Mouse (Mus musculus) adrenal gland, postnatal 36 days (tissue): Measurements from ENCODE around the gene Hexim2. TPM values are rescaled to one million over a fixed set of nuclear protein-coding genes. Genes with fewer than 3 reads are reported as not detected.
A peak's percentile ranks its signal among the peaks of the same experiment; 100 is the strongest.

Experiments
- DNase-seq, 2 experiments: peaks; one replicate each; pipeline ENCODE4 v3.0.0; 2021; ENCODE audit warnings: mixed read lengths in 1 of 2
- total RNA-seq, 2 experiments: library from RNA; stranded (reverse); gene quantifications; 2 replicates each; pipeline ENCODE4 v1.2.3; 2021

The Hexim2 gene
- total RNA-seq, 2 experiments from 2014 or later, result 3.5 to 5.9 TPM

DNA sequence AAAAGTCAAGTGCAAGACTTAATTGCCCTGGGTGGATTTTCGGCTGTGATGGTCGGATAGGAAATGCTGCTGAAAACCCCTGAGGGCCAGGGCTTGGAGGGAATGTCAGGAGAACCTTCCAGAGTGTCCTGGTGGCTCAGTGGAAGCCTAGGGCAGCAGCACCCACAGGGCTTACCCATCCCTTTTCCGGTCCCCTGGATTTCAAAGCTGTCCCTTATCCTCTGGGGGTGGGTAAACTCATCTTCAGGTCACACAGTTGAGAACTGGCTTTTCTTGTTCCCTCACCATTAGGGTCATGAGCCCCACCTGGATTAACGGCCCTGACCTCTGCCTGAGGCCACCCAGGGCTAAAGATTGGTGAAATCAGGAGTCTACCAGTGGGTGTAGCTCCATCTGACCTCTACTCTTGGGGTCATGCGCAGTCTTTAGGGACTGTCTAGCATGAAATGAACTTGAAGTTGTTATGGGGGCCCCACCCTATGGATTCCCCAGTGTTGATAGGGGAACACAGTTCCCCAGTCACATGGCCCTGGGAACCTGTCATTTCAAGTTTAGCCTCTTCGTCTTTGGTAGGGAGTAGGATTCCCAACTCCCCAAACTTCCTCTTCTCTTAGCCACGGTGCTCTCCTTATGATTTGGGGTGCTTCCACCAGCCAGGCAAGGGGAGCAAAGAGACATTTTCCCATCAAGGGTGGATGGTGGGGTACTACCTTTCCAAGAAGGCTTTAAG, 41.0 kb downstream of the Hexim2 start:
- DNase-seq, result no peak

DNA sequence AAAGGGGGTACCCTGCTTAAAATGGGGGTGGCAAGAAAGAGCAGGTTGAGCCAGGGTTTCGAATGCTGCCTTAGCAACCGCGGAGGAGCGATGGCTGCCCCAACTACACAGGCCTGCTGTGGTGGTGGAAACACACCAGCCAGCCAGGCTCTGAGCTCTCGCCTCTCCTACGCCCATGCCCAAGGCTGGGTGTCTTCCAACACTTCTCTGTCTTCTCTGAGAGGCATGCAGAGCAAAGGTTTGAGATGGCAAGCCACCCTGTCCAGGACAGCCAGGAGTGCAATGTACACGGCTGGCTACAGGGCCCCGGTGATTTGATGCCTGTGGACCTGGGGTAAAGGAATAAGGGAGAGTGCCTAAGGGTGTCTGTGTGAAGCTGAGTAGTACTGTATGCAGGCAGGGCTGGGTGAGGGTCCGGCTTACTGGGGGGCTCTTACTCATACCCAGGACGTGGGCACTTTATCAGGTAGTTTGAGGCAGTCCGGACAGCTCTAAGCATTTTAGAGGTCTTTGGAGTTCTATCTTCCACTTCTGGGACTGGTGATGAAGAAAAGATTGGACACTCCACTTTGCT, 41.6 kb downstream of the Hexim2 start:
- no peak for DNase-seq

DNA sequence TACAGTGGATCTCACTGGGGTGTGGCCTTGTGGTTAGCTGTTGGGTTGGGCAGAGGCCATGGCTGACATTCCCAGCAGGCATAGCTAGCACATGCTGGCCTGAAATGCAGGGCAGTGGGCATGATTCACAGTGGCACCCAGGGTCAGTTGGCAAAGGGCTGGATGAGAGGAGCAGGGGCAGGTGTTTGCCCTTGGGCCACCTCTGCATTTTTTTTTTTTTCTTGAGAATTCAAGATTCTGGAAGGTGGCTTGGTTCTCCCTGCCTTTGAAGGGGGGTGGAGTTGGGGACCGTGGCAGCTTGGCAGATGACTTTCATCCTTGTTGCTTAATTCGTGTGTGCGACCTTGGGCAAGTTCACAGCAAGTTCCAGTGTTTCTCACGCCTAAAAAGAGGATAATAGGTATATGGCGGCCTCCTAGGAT, 42.2 kb downstream of the Hexim2 start:
- peak; percentile 73 to 74 for DNase-seq

DNA sequence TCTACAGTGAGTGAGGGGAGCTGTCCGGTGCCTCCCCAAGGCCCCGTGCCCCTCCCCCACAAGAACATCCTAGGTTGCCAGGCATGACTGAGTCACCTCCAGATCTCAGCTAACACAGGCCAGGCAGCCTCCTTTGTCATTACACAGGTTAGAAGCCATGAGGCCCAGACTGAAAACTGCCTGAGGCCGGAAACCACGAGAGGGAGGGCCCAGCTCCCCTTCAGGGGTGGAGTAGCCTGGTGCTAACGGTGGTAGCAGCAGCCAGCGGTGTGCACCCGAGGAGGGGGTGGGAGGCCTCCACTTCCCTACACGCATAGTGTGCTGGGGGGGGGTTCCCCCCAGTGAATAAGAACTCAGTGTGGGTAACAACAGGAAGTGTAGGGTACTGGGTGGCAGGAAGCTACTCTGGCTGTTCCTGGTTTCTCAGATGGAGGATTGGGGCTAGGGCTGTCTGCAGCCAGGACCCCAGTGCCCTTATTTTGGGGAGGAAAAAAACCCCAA, 42.7 kb downstream of the Hexim2 start:
- DNase-seq, result peak; percentile 81

DNA sequence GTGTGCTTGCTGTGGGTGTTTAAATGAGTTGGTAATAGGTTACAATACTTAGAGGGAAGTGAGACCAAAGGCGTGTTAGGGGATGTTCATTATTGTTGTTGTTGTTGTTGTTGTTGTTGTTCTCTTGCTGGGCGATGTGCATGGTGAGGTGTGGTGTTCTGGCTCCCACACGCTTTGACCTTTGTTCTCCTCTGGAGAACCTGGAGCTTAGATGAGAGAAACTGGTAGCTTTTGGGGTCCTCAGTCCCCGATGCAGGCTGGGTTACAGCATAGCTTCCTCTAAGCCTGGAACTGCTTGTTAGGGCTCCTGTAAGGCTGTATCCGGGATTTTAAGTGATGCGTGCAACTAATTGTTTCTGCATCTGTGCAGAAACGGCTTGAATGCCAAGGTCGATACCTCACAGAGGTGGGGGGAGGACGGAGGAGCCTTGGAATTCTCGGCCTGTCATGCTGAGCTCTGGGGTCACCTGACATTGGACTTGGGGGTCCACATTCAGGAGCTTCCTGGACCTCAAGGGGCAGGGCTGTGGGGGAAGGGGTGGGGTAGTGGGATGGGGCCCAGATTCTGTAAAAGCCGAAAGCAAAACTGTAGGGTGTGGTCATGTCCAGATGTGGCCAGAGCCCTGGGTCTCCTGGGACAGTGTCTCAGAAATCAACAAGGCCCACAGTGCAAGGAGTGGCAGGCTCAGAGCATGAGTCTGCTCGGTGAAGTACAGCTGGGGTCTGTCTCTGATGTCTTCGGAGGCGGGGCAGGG, 43.6 kb downstream of the Hexim2 start:
- peak; percentile 45 to 64 for DNase-seq

DNA sequence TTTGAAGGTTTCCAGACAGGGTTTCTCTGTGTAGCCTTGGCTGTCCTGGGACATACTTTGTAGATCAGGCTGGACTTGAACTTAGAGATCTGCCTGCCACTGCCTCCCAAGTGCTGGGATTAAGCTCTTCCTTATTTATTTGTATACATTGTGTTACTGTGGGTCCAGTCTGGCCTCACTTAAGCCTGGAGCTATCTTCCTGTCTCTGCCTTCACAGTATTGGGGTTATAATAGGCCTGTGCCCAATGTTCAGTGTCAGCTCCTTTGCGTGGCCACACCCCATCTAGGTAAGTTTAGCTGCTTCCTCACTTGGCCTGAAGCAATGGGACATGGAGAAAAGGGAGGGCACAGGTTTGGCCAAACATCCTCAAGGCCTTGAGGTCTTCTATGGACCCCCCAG, 44.3 kb downstream of the Hexim2 start:
- DNase-seq, result no peak

DNA sequence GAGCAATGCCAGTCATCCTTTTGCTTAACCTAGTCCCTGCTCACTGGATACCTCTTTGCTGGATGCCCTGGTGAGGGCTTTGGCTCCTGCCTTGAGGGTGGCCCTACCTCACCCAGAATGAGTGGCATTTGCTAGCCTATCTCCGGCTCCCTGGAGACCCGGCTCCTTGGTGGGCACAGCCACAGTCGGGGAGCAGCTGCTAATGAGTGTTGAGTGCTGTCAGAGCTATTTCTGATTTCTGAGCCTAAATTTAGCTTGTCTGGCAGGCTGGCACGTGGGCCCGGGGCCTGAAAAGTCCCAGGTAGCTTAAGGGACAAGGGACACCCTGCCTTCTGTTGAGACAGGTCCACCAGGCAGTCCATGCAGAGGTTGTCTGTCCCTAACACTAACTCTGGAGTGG, 45.0 kb downstream of the Hexim2 start:
- DNase-seq, result no peak

DNA sequence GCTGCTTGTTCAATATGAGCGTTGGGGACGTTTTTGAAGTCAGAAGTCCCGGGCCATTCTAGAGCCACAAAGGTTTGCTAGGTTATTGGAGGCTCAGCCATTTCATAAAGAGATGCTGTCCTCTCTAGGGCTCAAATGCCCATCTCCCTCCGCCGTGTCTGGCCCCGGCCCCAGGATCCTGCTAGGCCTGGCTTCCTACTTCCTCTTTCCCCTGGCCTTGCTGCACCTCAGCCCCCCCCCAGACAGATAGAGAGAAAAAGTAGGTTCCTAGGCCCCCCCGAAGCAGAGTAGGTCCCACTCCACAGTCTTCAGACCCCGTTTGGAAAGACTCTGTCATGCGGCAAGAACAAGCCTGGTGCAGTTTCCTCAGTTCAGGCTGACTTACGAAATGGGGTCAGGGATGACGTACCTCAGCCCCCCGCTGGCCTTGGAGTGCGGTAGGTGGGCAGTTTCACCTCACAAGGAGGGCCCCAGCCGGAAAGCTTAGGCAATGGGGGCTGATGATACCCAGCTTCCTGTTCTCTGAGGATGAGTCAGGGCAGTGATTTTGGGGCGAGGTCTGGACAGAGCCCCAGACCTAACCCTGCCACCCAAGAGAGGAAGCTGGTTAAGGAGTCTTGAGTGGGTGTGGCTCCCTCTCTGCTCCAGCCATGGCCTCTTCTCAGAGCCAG, 45.7 kb downstream of the Hexim2 start:
- no peak for DNase-seq

DNA sequence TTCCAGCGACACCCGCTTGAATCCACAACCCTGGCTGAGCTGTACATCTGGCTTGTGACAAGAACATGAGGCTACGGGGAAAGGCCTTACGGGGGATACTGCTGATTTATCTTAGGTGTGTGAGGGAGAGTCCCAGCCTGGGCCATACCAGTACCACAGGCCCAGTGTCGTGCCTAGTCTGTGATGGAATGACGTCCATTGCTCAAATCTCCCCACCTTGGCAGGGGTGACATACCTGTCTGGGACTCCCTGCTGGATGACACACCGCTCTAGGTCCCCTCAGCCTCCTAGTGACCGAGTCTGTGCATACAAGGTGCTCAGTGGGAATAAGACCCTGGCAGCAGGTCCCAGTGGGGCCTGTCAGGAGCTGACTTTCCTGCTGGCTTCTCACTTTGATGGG, 46.5 kb downstream of the Hexim2 start:
- DNase-seq, result no peak

DNA sequence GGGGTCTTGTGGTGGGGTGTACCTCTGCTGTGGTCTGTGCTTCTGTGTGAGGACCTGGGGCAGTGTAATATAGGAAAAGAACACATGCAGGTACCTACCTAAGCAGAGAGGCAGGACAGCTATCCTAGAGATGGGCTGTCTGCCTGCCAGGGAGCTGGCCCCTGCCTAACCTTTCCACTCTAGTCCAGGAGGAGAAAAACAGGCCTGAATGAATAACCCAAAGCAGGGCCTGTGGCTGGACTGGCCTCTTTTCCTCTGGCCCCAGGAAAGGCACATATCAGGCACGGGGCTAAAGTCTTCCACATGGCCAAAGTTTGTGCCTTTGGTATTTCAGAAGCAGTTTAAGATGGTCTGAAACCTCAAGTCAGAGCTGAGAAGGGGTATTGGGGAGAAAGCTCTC, 48.2 kb downstream of the Hexim2 start:
- DNase-seq, result no peak

DNA sequence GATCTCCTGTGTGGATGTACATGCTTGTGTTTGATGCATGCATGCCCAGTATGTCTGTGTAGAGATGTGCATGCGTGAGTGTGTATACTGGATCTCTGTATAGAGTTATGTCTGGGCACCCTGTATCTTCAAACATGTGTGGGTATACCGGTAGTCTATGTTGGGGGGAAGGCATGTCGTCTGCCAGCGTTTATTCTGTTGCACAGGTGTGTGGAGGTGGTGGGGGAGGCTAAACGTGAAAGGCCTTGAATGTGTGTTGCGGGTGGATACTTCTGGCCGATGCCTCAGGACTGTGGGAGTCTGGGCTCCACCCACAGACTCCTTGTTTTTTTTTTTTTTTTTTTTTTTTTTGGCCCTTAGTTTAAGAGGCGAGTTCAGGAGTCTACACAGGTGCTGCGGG, 49.1 kb downstream of the Hexim2 start:
- no peak for DNase-seq

DNA sequence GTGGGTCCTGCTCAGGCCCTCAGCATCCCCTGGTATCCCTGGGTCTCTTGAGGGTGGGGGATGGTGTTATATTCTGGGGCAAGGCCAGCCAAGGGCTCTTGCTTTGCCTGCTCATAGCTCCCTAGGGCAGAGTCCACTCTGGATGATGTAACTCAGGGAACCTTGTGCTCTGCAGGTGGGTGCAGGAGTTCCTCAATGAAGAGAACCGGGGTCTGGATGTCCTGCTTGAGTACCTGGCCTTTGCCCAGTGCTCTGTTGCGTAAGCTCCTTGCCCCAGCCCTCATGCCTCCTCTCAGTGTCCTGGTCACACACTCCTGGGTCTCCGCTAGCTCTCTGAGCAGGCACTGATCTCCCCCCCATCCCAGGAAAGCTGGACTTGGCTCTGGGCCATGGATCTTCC, 49.7 kb downstream of the Hexim2 start:
- DNase-seq, result no peak

DNA sequence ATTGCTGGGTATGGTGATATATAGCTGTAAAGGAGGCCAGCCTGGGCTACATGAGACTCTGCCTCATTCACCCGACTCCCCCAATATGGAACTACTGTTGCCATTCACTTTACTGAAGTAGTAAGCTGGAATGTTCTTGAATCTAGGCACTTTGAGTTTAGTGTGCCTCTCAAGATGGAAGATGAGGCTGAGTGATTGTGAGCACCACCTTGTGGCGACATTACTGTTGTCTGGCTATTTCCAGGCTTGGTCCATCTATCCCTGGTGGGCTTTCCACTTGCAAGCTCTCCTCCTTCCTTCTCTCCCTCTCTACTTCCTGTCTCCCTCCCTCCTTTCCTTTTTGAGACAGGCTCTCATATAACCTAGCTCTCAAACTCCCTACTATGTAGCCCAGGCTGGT, 52.7 kb downstream of the Hexim2 start:
- DNase-seq, result peak; percentile 61 to 67

Other genes with a start within 250 kb of the Hexim2 start
- not detected for gene Fam187a, start 247.3 kb upstream of the Hexim2 start, total RNA-seq
- gene Gfap, start 231.5 kb upstream of the Hexim2 start, total RNA-seq, result under 1 TPM; 0.10 to 0.66 TPM
- 1 to 10 TPM; 1.8 to 2.1 TPM for gene Kif18b, start 207.3 kb upstream of the Hexim2 start, total RNA-seq
- gene C1ql1, start 185.7 kb upstream of the Hexim2 start, total RNA-seq, result 10 to 100 TPM; 32.8 to 40.4 TPM
- gene Nmt1, start 104.2 kb upstream of the Hexim2 start, total RNA-seq, result 100 to 1,000 TPM; 100 to 114 TPM
- gene Dcakd, start 104.1 kb upstream of the Hexim2 start, total RNA-seq, result 10 to 100 TPM; 65.4 to 66.8 TPM
- 10 to 100 TPM; 10.1 to 11.1 TPM for gene Plcd3, start 30.8 kb upstream of the Hexim2 start, total RNA-seq
- gene Acbd4, start 30.7 kb upstream of the Hexim2 start, total RNA-seq, result 100 to 1,000 TPM; 118 to 127 TPM
- gene Hexim1, start 16.2 kb upstream of the Hexim2 start, total RNA-seq, result 10 to 100 TPM; 68.8 to 72.2 TPM
- 10 to 100 TPM; 16.4 to 17.3 TPM for gene Fmnl1, start 38.7 kb downstream of the Hexim2 start, total RNA-seq
- not detected for gene 1700023F06Rik, start 76.1 kb downstream of the Hexim2 start, total RNA-seq
- gene Spata32, start 86.0 kb downstream of the Hexim2 start, total RNA-seq, result not detected
- gene Map3k14, start 135.0 kb downstream of the Hexim2 start, total RNA-seq, result 1 to 10 TPM; 4.7 to 7.7 TPM
- 10 to 100 TPM; 10.1 to 16.3 TPM for gene Arhgap27, start 231.3 kb downstream of the Hexim2 start, total RNA-seq